Mouse (Mus musculus): Measurements from ENCODE around the gene Strip1. TPM values are rescaled to one million over a fixed set of nuclear protein-coding genes. Genes with fewer than 3 reads are reported as not detected.

The Strip1 gene
- polyA plus RNA-seq, 1 experiment from 2014 or later, result 79.8 TPM

DNA sequence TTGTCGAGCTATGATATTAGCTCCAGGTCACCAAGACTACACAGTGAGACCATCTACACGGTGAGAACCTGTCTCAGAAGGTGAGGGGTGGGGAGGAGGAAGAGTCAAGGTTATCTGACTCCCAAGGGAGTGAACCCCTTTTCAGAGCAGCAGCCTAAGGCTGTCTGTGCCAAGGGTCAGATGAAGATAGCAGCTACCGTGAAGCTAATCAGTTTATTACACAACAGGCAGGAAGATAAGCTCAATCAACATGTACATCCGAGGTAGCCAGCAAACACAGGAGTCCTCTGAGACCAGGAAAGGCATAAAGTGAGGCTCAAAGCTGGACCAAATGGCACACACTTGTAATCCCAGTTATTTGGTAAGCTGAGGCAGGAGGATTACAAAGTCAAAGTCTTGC, 22.7 kb downstream of the Strip1 start:
- no peak for ATAC-seq (ENCODE audit: insufficient number of reproducible peaks, insufficient read depth, low FRiP score, low TSS enrichment, low read depth)
- no peak overlapping the region for H3K4me3 ChIP-seq (replicated peaks)
- 67% methylated on average over 4 of the region's 4 CpGs for WGBS
- H3K9me3 ChIP-seq, result no peaks in the 10 kb centered on the region
- peaks cover 36% of the 10 kb centered on the region for H3K36me3 ChIP-seq
- peaks cover 2% of the 10 kb centered on the region; the same call in 1 of the 2 replicates for H3K4me1 ChIP-seq (replicated peaks)
- H3K27me3 ChIP-seq, result no peaks in the 10 kb centered on the region
- no peak overlapping the region for H3K9ac ChIP-seq (replicated peaks)
- H3K27ac ChIP-seq, result no peak overlapping the region
- no peak overlapping the region for H3K4me2 ChIP-seq

DNA sequence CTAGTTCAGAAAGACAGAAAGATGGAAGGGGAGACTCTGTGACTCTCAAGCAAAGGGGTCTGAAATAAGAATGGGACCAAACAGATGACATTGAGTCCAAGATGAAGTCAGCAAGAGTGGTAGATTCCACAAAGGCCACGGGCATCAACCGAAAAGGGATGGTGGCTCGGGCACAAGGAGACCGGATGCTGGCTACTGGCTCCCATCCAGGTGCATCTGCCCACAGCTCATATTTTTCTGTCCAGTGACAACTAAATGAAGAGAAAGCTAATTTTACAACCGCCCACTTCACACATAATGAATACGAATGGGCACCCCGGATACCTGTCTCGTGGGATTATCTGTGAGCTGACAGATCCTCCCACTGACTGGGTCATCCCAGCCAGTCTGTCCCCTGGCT, 24.3 kb downstream of the Strip1 start:
- no peak overlapping the region for H3K4me2 ChIP-seq
- peaks cover 21% of the 10 kb centered on the region for H3K36me3 ChIP-seq
- ATAC-seq (ENCODE audit: insufficient number of reproducible peaks, insufficient read depth, low FRiP score, low TSS enrichment, low read depth), result no peak
- no peak overlapping the region for H3K9ac ChIP-seq (replicated peaks)
- H3K4me3 ChIP-seq (replicated peaks), result no peak overlapping the region
- no peak overlapping the region for H3K27ac ChIP-seq
- H3K27me3 ChIP-seq, result no peaks in the 10 kb centered on the region
- H3K9me3 ChIP-seq, result no peaks in the 10 kb centered on the region
- 52% methylated on average over 8 of the region's 8 CpGs for WGBS
- peaks cover 2% of the 10 kb centered on the region; the same call in 1 of the 2 replicates for H3K4me1 ChIP-seq (replicated peaks)

DNA sequence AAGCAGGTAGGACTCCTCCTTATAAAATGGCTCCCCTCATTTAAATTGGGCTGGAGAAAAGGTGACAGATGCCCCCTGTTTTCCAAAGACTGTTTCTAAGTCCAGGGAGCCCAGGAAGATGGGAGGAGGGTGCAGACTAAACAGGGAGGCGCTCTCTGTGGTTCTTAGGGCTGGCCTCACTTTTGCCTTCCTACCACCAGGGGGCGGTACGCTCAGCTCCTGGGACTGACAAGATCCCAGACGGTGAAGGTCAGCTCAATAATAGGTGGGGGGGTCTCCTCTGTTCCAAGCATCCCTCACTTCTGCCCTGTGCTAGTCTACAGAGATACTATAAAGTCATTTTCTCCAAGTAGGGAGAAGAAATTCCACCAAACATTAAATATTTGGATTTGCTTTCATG, 26.2 kb downstream of the Strip1 start:
- Histone ChIP-seq H3K36me3 (0 out of 2 replicates have a peak, but pooled peaks cover 9% of the 10 kb centered on the region), H3K27ac (no peak overlapping the region), H3K9ac (replicated peaks) (no peak overlapping the region), H3K27me3 (peaks cover 15% of the 10 kb centered on the region), H3K4me3 (replicated peaks) (no peak overlapping the region), H3K4me2 (no peak overlapping the region), H3K4me1 (replicated peaks) (peaks cover 2% of the 10 kb centered on the region), H3K9me3 (no peaks in the 10 kb centered on the region)
- WGBS, result 15% methylated on average over 4 of the region's 4 CpGs
- ATAC-seq (ENCODE audit: insufficient number of reproducible peaks, insufficient read depth, low FRiP score, low TSS enrichment, low read depth), result no peak

DNA sequence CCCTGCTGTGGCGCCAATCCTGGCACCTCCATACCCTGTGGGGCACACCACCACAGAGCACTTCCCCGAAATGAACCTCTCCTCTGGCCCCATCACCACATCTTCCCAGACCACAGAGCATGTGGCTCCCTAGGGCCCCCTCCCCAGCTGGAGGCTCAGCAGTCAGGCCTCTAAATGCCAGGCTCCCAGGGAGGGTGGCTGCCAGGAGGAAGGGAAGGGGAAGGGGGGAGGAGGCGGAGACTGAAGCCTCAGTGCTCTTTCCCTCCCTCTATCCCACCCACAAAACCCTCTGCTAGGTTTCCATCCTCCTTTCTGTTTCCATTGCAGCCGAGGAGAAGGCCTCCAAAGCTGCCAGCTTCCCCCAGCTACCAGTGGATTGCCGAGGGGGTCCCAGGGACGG, 31.4 kb downstream of the Strip1 start:
- Histone ChIP-seq H3K4me1 (replicated peaks) (peaks cover 41% of the 10 kb centered on the region), H3K27me3 (peaks cover 64% of the 10 kb centered on the region), H3K36me3 (0 out of 2 replicates have a peak, but pooled peaks cover 7% of the 10 kb centered on the region), H3K9ac (replicated peaks) (no peak overlapping the region; the same call in 1 of the 2 replicates), H3K4me3 (replicated peaks) (no peak overlapping the region), H3K9me3 (no peaks in the 10 kb centered on the region), H3K4me2 (no peak overlapping the region), H3K27ac (no peak overlapping the region)
- ATAC-seq (ENCODE audit: insufficient number of reproducible peaks, insufficient read depth, low FRiP score, low TSS enrichment, low read depth), result no peak
- whole genome bisulfite sequencing, result 55% methylated on average over 6 of the region's 6 CpGs

DNA sequence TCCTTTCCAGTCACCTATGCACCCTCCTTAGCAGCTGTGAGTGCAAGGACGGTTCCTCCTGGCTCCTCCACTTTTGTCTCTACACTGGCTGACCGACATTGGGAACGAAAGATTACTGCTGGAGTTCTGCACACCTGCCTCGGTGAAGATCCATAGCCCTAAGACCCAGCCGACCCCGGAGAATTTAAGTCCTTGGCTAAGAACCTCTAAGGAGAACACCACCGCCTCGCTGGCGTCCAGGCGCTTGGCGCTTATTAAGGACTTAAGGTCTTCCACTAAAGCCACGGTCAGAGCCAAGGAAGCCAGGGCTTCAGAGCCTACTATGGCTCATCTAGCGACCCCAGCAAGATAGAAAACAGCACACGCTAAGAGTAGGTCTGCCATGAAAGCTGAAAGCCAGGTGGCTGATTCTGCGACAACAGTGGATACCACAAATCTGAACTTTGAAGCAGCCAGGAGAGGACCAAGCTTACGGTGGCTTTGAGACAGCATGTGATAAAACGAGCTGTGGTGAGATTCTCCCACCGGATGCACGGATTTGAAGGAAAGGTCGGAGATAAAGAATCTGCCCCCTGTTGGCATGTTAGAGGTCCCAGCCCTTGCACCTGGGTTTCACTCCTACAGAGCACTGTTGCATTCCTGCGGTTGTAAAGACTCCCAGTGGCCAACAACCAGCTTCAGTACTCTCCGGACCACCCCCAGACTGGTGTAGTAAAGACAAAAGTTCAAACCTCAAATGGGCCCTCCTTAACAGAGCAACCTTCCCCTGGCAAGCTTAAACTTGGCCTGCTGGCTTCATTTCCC, 33.7 kb downstream of the Strip1 start:
- Histone ChIP-seq H3K36me3 (0 out of 2 replicates have a peak, but pooled peaks cover 7% of the 10 kb centered on the region), H3K9ac (replicated peaks) (no peak overlapping the region; the same call in 1 of the 2 replicates), H3K27me3 (peaks cover 86% of the 10 kb centered on the region), H3K4me1 (replicated peaks) (peaks cover 64% of the 10 kb centered on the region), H3K27ac (no peak overlapping the region), H3K4me3 (replicated peaks) (peak overlapping the region; percentile 63), H3K4me2 (peak overlapping the region; percentile 92), H3K9me3 (no peaks in the 10 kb centered on the region)
- no peak for ATAC-seq (ENCODE audit: insufficient number of reproducible peaks, insufficient read depth, low FRiP score, low TSS enrichment, low read depth)
- WGBS, result 7% methylated on average over 22 of the region's 22 CpGs

DNA sequence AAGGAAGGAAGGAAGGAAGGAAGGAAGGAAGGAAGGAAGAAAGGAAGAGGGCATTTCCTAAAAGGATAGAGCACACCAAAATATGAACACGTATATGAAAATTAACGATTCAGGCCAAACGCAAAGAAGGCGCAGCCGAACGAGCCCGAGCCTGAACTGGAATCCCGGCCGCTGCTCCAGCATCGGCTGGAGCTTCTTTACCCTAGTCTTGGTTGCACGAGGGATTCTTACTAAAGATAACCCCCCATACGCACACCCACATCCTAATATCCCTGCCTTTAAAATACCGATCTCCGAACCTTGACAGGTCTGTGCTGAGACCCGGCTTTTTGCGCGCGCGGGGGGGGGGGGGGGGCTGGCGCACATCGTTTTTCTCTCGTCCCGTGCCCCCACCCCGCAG, 34.4 kb downstream of the Strip1 start:
- no peak for ATAC-seq (ENCODE audit: insufficient number of reproducible peaks, insufficient read depth, low FRiP score, low TSS enrichment, low read depth)
- H3K4me3 ChIP-seq (replicated peaks), result peak overlapping the region; percentile 63
- H3K27me3 ChIP-seq, result peaks cover 93% of the 10 kb centered on the region
- H3K4me2 ChIP-seq, result peak overlapping the region; percentile 92
- 0 out of 2 replicates have a peak, but pooled peaks cover 7% of the 10 kb centered on the region for H3K36me3 ChIP-seq
- H3K9me3 ChIP-seq, result no peaks in the 10 kb centered on the region
- peak overlapping the region; percentile 12 for H3K9ac ChIP-seq (replicated peaks)
- WGBS, result 2% methylated on average over 22 of the region's 24 CpGs
- peaks cover 64% of the 10 kb centered on the region for H3K4me1 ChIP-seq (replicated peaks)
- no peak overlapping the region for H3K27ac ChIP-seq

DNA sequence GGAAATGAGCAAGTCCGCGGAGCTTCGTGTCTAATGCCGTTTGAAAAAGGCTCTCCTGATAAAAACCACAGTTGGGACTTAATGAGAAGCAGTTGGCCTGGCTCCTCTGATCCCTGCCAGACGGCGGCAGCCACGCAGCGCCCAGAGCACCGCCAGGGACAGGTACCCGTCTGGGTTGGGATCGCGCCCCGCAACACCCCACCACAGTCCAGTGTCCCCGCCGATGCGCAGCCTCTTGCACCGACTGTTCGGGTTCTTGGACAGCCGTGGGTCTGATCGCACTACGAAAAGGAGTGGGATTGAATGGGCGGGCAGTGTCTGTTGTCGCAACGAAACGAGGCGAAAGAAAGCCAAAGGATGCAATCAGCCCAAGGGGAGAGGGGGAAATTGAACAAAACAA, 34.9 kb downstream of the Strip1 start:
- Histone ChIP-seq H3K27me3 (peaks cover 92% of the 10 kb centered on the region), H3K4me2 (peak overlapping the region; percentile 92), H3K27ac (no peak overlapping the region), H3K36me3 (0 out of 2 replicates have a peak, but pooled peaks cover 4% of the 10 kb centered on the region), H3K4me1 (replicated peaks) (peaks cover 64% of the 10 kb centered on the region), H3K9ac (replicated peaks) (0 out of 2 replicates have a peak overlapping the region, but pooled peaks have one; percentile 12), H3K4me3 (replicated peaks) (peak overlapping the region; percentile 63), H3K9me3 (no peaks in the 10 kb centered on the region)
- no peak for ATAC-seq (ENCODE audit: insufficient number of reproducible peaks, insufficient read depth, low FRiP score, low TSS enrichment, low read depth)
- under 1% methylated on average over 26 of the region's 26 CpGs for WGBS

DNA sequence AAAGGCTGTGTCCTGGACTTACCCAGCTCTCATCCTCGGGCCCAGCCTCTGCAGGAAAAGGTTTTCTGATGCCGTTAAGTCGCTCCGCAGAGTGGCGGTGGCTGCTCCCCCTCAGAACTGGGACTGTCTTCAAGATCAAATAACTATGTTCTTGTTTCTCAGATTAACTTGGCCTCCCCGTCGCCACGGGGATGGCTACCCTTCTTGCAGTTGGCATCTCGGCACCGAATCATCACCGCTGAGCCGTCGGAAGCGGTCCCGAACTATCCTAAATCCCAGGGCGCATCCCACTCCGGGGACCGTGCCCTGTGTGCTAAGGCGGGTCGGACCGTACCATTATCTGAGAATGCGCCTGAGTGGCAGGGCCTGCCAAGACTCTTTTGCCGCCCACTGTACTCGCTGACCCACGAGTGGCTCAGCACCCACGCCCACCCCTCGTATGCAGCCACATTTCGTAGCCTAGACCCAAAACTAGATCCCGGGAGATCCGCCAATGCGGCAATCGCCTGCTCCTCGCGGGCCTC, 35.5 kb downstream of the Strip1 start:
- ATAC-seq (ENCODE audit: insufficient number of reproducible peaks, insufficient read depth, low FRiP score, low TSS enrichment, low read depth), result no peak
- Histone ChIP-seq H3K9ac (replicated peaks) (peak overlapping the region; percentile 75), H3K27me3 (peaks cover 90% of the 10 kb centered on the region), H3K4me3 (replicated peaks) (peak overlapping the region; percentile 63), H3K4me1 (replicated peaks) (peaks cover 64% of the 10 kb centered on the region), H3K36me3 (no peaks in the 10 kb centered on the region), H3K4me2 (peak overlapping the region; percentile 92), H3K9me3 (no peaks in the 10 kb centered on the region), H3K27ac (no peak overlapping the region)
- WGBS, result 1% methylated on average over 34 of the region's 34 CpGs

DNA sequence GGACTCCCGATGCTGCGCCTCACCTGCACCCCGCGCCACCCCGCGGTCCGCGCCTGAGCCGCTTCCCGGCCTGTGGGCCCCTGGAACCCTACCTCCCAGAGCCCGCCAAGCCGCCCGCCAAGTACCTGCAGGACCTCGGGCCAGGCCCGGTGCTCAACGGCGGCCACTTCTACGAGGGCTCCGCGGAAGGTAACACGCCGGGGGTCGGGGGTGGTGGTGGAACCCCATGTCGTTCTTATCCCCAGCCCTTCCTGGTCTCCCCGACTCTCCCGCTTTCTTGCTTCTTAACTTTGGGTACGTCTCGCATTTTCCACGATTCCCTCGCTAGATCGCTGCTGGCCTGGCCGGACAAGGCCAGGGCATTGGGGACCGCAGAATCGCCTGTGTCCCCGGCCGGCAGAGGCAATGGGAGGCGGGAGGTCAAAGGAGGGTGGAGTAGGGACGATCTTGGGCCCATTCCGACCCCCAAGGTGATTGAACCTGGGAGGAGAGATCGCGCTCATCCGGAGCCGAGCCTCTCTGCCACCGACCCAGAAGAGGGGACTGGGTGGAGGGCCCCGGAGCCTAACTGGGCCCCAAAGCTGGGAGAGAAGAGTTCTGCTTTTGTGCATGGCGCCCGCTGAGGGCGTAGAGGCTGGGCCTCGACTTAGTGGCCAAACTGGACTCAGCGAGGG, 36.1 kb downstream of the Strip1 start:
- WGBS, result under 1% methylated on average over 50 of the region's 50 CpGs
- peak overlapping the region; percentile 75 for H3K9ac ChIP-seq (replicated peaks)

DNA sequence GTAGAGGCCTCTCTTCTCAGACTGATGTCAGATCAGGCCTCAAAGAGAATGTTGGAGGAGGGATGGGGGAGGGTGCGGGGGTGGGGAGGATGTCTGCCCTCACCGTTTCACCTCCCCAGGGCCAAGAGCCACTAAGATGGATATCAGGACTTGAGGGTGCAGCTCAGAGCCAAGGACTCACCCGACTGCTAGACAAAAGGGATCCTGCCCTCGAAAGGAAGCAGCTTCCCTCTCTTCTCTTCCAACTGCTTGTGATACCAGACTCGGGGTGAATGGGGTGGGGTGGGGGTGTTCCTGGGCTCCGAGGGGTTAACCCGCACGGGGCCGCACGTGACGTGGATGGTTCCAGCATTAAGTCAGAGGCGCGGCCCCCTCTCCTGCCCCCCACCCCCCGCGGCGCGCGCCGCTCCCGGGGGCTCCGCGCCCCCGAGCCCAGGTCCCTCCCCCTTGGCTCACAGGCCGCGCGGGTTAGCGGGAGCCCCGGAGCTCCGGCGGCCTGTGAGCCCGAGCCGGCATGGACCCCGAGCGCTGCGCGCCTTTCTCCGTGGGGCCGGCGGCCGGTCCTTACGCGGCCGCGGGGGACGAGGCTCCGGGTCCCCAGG, 36.7 kb downstream of the Strip1 start, which contains the start of gene Alx3:
TSS of gene Alx3 (plus strand) at position 370 of the 602 bp plus-strand sequence.
- Histone ChIP-seq H3K4me2 (peak within 1 kb of the TSS; percentile 92), H3K9ac (replicated peaks) (peak within 1 kb of the TSS; percentile 75), H3K4me3 (replicated peaks) (peak within 1 kb of the TSS; percentile 63), H3K27ac (peak within 1 kb of the TSS; percentile 70; the same call in 1 of the 2 replicates), H3K4me1 (replicated peaks) (peaks cover 59% of the 10 kb centered on the region), H3K36me3 (no peaks in the 10 kb centered on the region), H3K27me3 (peaks cover 85% of the 10 kb centered on the region), H3K9me3 (no peaks in the 10 kb centered on the region)
- whole genome bisulfite sequencing, result under 1% methylated on average over 37 of the region's 46 CpGs
- ATAC-seq (ENCODE audit: insufficient number of reproducible peaks, insufficient read depth, low FRiP score, low TSS enrichment, low read depth), result no peak

More for the DNA sequence above, 36.1 kb downstream of the Strip1 start:
- Histone ChIP-seq H3K36me3 (no peaks in the 10 kb centered on the region), H3K4me2 (peak overlapping the region; percentile 92), H3K27ac (peak overlapping the region; percentile 70; the same call in 1 of the 2 replicates), H3K4me3 (replicated peaks) (peak overlapping the region; percentile 63), H3K27me3 (peaks cover 85% of the 10 kb centered on the region), H3K4me1 (replicated peaks) (peaks cover 64% of the 10 kb centered on the region), H3K9me3 (no peaks in the 10 kb centered on the region)
- ATAC-seq (ENCODE audit: insufficient number of reproducible peaks, insufficient read depth, low FRiP score, low TSS enrichment, low read depth), result no peak
